Mouse (Mus musculus) brain, embryonic 14.5 days (tissue): ENCODE results near the gene Armcx4.

ENCODE experiments used
- CTCF ChIP-seq: fragments of 200-500 bp; IDR thresholded peaks from 2 replicates; pipeline ENCODE4 v1.5.1; 2012; ENCODE audit warnings: inconsistent platforms, mild to moderate bottlenecking, moderate library complexity, borderline replicate concordance; ENCODE audit not compliant: insufficient read depth, insufficient read length; ENCODE audit errors: extremely low read depth
- POLR2A ChIP-seq: fragments of 200-500 bp; IDR thresholded peaks from 2 replicates; pipeline ENCODE4 v1.6.1; 2012; ENCODE audit warnings: mild to moderate bottlenecking, inconsistent platforms, borderline replicate concordance; ENCODE audit not compliant: poor library complexity, insufficient read depth, insufficient read length, severe bottlenecking; ENCODE audit errors: extremely low read depth

- TF ChIP-seq CTCF, result no peak
- TF ChIP-seq POLR2A, result no peak
Measured at GRCm38 (mm10) chrX:134647421-134647820, 38.9 kb upstream of the Armcx4 start.
